Mouse (Mus musculus): ENCODE results near the gene Rom1. TPM values are rescaled to one million over a fixed set of nuclear protein-coding genes. Genes with fewer than 3 reads are reported as not detected.

Rom1 gene
- polyA plus RNA-seq, 1 experiment: 8.2 TPM

GRCm38 (mm10) chr19:8887585-8888463, 41.3 kb downstream of the Rom1 start:
- H3K4me1 ChIP-seq: peaks cover 43% of the 10 kb centered on the region
- peak overlapping the region; percentile 94 for H3K4me3 ChIP-seq (replicated peaks)
- peaks cover 16% of the 10 kb centered on the region for H3K36me3 ChIP-seq (replicated peaks; ENCODE audit: low read length)
- no peak for TF ChIP-seq GATA1 (IDR thresholded peaks at IDR 0.05; ENCODE audit: borderline replicate concordance, low read length)
- no peak for TF ChIP-seq FLI1 (IDR thresholded peaks at IDR 0.05; ENCODE audit: low read length)
- no peaks in the 10 kb centered on the region for H3K27me3 ChIP-seq (replicated peaks)
- no peaks in the 10 kb centered on the region for H3K9me3 ChIP-seq

- peaks cover 16% of the 10 kb centered on the region for H3K36me3 ChIP-seq (replicated peaks; ENCODE audit: low read length)
- no peaks in the 10 kb centered on the region for H3K9me3 ChIP-seq
- peaks cover 37% of the 10 kb centered on the region for H3K4me1 ChIP-seq
- no peaks in the 10 kb centered on the region for H3K27me3 ChIP-seq (replicated peaks)
- TF ChIP-seq GATA1 (IDR thresholded peaks at IDR 0.05; ENCODE audit: borderline replicate concordance, low read length): no peak
- no peak for TF ChIP-seq FLI1 (IDR thresholded peaks at IDR 0.05; ENCODE audit: low read length)
- peak overlapping the region; percentile 94 for H3K4me3 ChIP-seq (replicated peaks)
Measured at GRCm38 (mm10) chr19:8886916-8887584, 42.1 kb downstream of the Rom1 start.

GRCm38 (mm10) chr19:8883616-8884015, 45.5 kb downstream of the Rom1 start, which contains the start of the genes Lbhd1 and Gm49403:
Gene Lbhd1 (plus strand): TSS chr19:8883732.
Gene Gm49403 (plus strand): TSS chr19:8883930.
- peaks cover 9% of the 10 kb centered on the region for H3K36me3 ChIP-seq (replicated peaks; ENCODE audit: low read length)
- no peaks in the 10 kb centered on the region for H3K9me3 ChIP-seq

GRCm38 (mm10) chr19:8881034-8881392, 48.1 kb downstream of the Rom1 start:
- H3K36me3 ChIP-seq (replicated peaks; ENCODE audit: low read length): peaks cover 33% of the 10 kb centered on the region
- no peaks in the 10 kb centered on the region for H3K9me3 ChIP-seq
- H3K27me3 ChIP-seq (replicated peaks): no peaks in the 10 kb centered on the region
- TF ChIP-seq FLI1 (IDR thresholded peaks at IDR 0.05; ENCODE audit: low read length): no peak
- no peak for TF ChIP-seq GATA1 (IDR thresholded peaks at IDR 0.05; ENCODE audit: borderline replicate concordance, low read length)
- peak overlapping the region; percentile 100 for H3K4me3 ChIP-seq (replicated peaks)
- H3K4me1 ChIP-seq: peaks cover 32% of the 10 kb centered on the region

More at GRCm38 (mm10) chr19:8883616-8884015, 45.5 kb downstream of the Rom1 start, which contains the start of the genes Lbhd1 and Gm49403:
- H3K27me3 ChIP-seq (replicated peaks): no peaks in the 10 kb centered on the region
- no peak within 1 kb of the TSS for H3K4me3 ChIP-seq (replicated peaks)
- TF ChIP-seq GATA1 (IDR thresholded peaks at IDR 0.05; ENCODE audit: borderline replicate concordance, low read length): no peak
- TF ChIP-seq FLI1 (IDR thresholded peaks at IDR 0.05; ENCODE audit: low read length): no peak
- H3K4me1 ChIP-seq: peaks cover 41% of the 10 kb centered on the region

- H3K27me3 ChIP-seq (replicated peaks): no peaks in the 10 kb centered on the region
- H3K4me1 ChIP-seq: peaks cover 32% of the 10 kb centered on the region
- TF ChIP-seq FLI1 (IDR thresholded peaks at IDR 0.05; ENCODE audit: low read length) (no peak), GATA1 (IDR thresholded peaks at IDR 0.05; ENCODE audit: borderline replicate concordance, low read length) (no peak)
- H3K9me3 ChIP-seq: no peaks in the 10 kb centered on the region
- peak within 1 kb of the TSS; percentile 100 for H3K4me3 ChIP-seq (replicated peaks)
- peaks cover 39% of the 10 kb centered on the region for H3K36me3 ChIP-seq (replicated peaks; ENCODE audit: low read length)
Measured at GRCm38 (mm10) chr19:8880311-8881033, 48.7 kb downstream of the Rom1 start, which contains the start of gene Uqcc3. Gene Uqcc3 (minus strand): TSS chr19:8880923.

Other genes starting within 250 kb of the Rom1 start
- gene Slc3a2, start 206.0 kb downstream of the Rom1 start, polyA plus RNA-seq (2012; ENCODE audit: insufficient read depth, low replicate concordance): 139 and 161 TPM in 2 replicates
- gene Wdr74, start 193.5 kb downstream of the Rom1 start, polyA plus RNA-seq (2012; ENCODE audit: insufficient read depth, low replicate concordance): 3.7 and 16.5 TPM in 2 replicates
- gene 1700092M07Rik, start 188.6 kb downstream of the Rom1 start, polyA plus RNA-seq (2012; ENCODE audit: insufficient read depth, low replicate concordance): 0.86 TPM in 1 of 2 replicates, not detected in the other
- 18.8 and 39.1 TPM in 2 replicates for gene Stx5a, start 187.9 kb downstream of the Rom1 start, polyA plus RNA-seq (2012; ENCODE audit: insufficient read depth, low replicate concordance)
- 10.6 and 13.3 TPM in 2 replicates for gene Nxf1, start 172.3 kb downstream of the Rom1 start, polyA plus RNA-seq (2012; ENCODE audit: insufficient read depth, low replicate concordance)
- gene Tmem223, start 158.4 kb downstream of the Rom1 start, polyA plus RNA-seq (2012; ENCODE audit: insufficient read depth, low replicate concordance): 53.5 and 407 TPM in 2 replicates
- gene Tmem179b, start 154.9 kb downstream of the Rom1 start, polyA plus RNA-seq (2012; ENCODE audit: insufficient read depth, low replicate concordance): 154 and 203 TPM in 2 replicates
- gene Taf6l, start 142.9 kb downstream of the Rom1 start, polyA plus RNA-seq (2012; ENCODE audit: insufficient read depth, low replicate concordance): 33.7 and 61.6 TPM in 2 replicates
- gene Polr2g, start 130.8 kb downstream of the Rom1 start, polyA plus RNA-seq (2012; ENCODE audit: insufficient read depth, low replicate concordance): 6.3 TPM in 1 of 2 replicates, not detected in the other
- 1.3 and 5.9 TPM in 2 replicates for gene Zbtb3, start 126.8 kb downstream of the Rom1 start, polyA plus RNA-seq (2012; ENCODE audit: insufficient read depth, low replicate concordance)
- gene Ttc9c, start 110.0 kb downstream of the Rom1 start, polyA plus RNA-seq (2012; ENCODE audit: insufficient read depth, low replicate concordance): 0.51 TPM in 1 of 2 replicates, not detected in the other
- 13.5 and 54.1 TPM in 2 replicates for gene Hnrnpul2, start 109.3 kb downstream of the Rom1 start, polyA plus RNA-seq (2012; ENCODE audit: insufficient read depth, low replicate concordance)
- 44.9 and 148 TPM in 2 replicates for gene AC129217.1, start 99.6 kb downstream of the Rom1 start, polyA plus RNA-seq (2012; ENCODE audit: insufficient read depth, low replicate concordance)
- gene Bscl2, start 91.9 kb downstream of the Rom1 start, polyA plus RNA-seq (2012; ENCODE audit: insufficient read depth, low replicate concordance): 124 and 182 TPM in 2 replicates
- gene Gng3, start 90.2 kb downstream of the Rom1 start, polyA plus RNA-seq (2012; ENCODE audit: insufficient read depth, low replicate concordance): not detected in 2 replicates
- gene Lrrn4cl, start 78.6 kb downstream of the Rom1 start, polyA plus RNA-seq (2012; ENCODE audit: insufficient read depth, low replicate concordance): 0.23 TPM in 1 of 2 replicates, not detected in the other
- 125 and 325 TPM in 2 replicates for gene Ubxn1, start 57.9 kb downstream of the Rom1 start, polyA plus RNA-seq (2012; ENCODE audit: insufficient read depth, low replicate concordance)
- 6.2 and 84.6 TPM in 2 replicates for gene Uqcc3, start 48.4 kb downstream of the Rom1 start, polyA plus RNA-seq (2012; ENCODE audit: insufficient read depth, low replicate concordance)
- gene Lbhd1, start 45.6 kb downstream of the Rom1 start, polyA plus RNA-seq (2012; ENCODE audit: insufficient read depth, low replicate concordance): 1.5 TPM in 1 of 2 replicates, not detected in the other
- gene Gm49403, start 45.4 kb downstream of the Rom1 start, polyA plus RNA-seq (2012; ENCODE audit: insufficient read depth, low replicate concordance): not detected in 2 replicates
- gene 1810009A15Rik, start 40.5 kb downstream of the Rom1 start, polyA plus RNA-seq (2012; ENCODE audit: insufficient read depth, low replicate concordance): 10.2 and 72.7 TPM in 2 replicates
- gene Gm49416, start 40.4 kb downstream of the Rom1 start, polyA plus RNA-seq (2012; ENCODE audit: insufficient read depth, low replicate concordance): 12.5 TPM in 1 of 2 replicates, not detected in the other
- 22.4 and 29.0 TPM in 2 replicates for gene Ints5, start 36.4 kb downstream of the Rom1 start, polyA plus RNA-seq (2012; ENCODE audit: insufficient read depth, low replicate concordance)
- 4.0 and 25.1 TPM in 2 replicates for gene Ganab, start 31.3 kb downstream of the Rom1 start, polyA plus RNA-seq (2012; ENCODE audit: insufficient read depth, low replicate concordance)
- gene B3gat3, start 9.0 kb downstream of the Rom1 start, polyA plus RNA-seq (2012; ENCODE audit: insufficient read depth, low replicate concordance): 135 and 141 TPM in 2 replicates
- 31.6 and 32.2 TPM in 2 replicates for gene Eml3, start 196 bp upstream of the Rom1 start, polyA plus RNA-seq (2012; ENCODE audit: insufficient read depth, low replicate concordance)
- 5.1 and 27.3 TPM in 2 replicates for gene Mta2, start 12.5 kb upstream of the Rom1 start, polyA plus RNA-seq (2012; ENCODE audit: insufficient read depth, low replicate concordance)
- gene Tut1, start 24.5 kb upstream of the Rom1 start, polyA plus RNA-seq (2012; ENCODE audit: insufficient read depth, low replicate concordance): 25.5 and 37.3 TPM in 2 replicates
- 36.7 and 78.5 TPM in 2 replicates for gene Eef1g, start 37.7 kb upstream of the Rom1 start, polyA plus RNA-seq (2012; ENCODE audit: insufficient read depth, low replicate concordance)
- 4.6 and 28.7 TPM in 2 replicates for gene Ahnak, start 59.9 kb upstream of the Rom1 start, polyA plus RNA-seq (2012; ENCODE audit: insufficient read depth, low replicate concordance)
- gene Scgb1a1, start 158.6 kb upstream of the Rom1 start, polyA plus RNA-seq (2012; ENCODE audit: insufficient read depth, low replicate concordance): not detected in 2 replicates
- 1.7 and 53.4 TPM in 2 replicates for gene Asrgl1, start 206.3 kb upstream of the Rom1 start, polyA plus RNA-seq (2012; ENCODE audit: insufficient read depth, low replicate concordance)

Data from megakaryocyte, embryonic 14.5 days (primary cell).